Mouse (Mus musculus): ENCODE measurements around the gene Zfp710. TPM values are rescaled to one million over a fixed set of nuclear protein-coding genes. Genes with fewer than 3 reads are reported as not detected.
"Not testable (repeated sequence)": the region's sequence is repeated elsewhere in the genome, so short reads cannot be mapped to it uniquely, and the experiment has no call there.

Gene Zfp710
- total RNA-seq, 2 experiments from 2014 or later, result 18.7 to 26.9 TPM

GRCm38 (mm10) chr7:80026118-80026989 is 1.7 kb downstream of the Zfp710 start:
- peak; percentile 67 for DNase-seq

- DNase-seq, result peak; percentile 86
Measured at GRCm38 (mm10) chr7:80026990-80027635, 2.5 kb downstream of the Zfp710 start.

GRCm38 (mm10) chr7:80027636-80028417 is 3.2 kb downstream of the Zfp710 start:
- peak; percentile 59 for DNase-seq

DNA sequence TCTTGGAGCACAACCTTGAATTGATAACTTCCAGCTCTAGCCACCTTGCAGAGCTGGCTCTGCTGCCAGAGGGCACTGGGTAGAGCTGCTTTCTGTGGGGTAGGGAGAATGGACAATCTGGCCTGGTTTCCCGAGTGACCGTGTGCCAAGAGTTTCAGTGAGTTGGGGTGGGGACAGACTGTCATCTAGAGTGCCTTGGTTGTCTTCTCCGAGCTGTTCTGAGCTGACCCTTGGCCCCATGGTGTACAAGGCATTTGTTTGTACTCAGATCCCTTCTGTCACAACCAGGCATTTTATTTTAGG is 3.8 kb downstream of the Zfp710 start:
- DNase-seq, result peak; percentile 66

- DNase-seq, result no peak
Measured at GRCm38 (mm10) chr7:80030009-80030408, 5.4 kb downstream of the Zfp710 start.

DNA sequence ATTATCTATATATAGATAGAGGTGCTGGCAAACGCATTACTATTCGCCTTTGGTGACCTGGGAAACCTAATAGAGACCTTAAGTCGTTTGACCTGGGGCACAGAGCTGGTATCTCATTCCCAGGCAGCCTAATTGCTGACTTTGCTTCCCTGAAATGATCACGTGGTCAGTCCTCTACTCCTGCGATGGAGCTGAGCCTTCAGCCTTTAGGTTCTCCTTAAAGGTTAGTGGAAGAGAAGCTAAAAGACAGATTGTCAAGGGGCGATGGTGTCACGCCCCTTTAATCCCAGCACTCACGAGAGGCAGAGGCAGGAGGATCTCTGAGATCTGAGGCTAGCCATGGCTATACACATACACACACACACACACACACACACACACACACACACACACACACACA is 5.9 kb downstream of the Zfp710 start:
- DNase-seq, result no peak

- no peak for DNase-seq
Measured at GRCm38 (mm10) chr7:80030987-80031386, 6.4 kb downstream of the Zfp710 start.

DNA sequence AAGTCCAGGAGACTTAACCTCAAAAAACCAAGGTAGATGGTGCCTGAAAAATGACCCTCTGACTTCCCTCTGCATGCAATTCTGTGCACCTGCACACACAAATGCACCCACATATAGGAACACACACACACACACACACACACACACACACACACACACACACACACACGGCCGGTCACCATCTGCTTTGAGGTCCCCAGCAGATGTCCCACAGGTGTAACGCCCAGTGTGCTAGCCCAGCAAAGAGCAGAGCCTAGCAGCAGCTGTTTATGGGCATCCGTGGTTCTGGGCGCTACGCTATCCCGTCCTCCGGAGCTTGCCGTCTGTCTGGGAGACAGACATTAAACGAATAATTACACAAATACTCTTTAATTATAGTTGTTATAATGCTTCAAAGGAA is 6.9 kb downstream of the Zfp710 start:
- DNase-seq, result no peak

- DNase-seq, result peak; percentile 73
Measured at GRCm38 (mm10) chr7:80032216-80033052, 7.8 kb downstream of the Zfp710 start.

GRCm38 (mm10) chr7:80033064-80033717 is 8.6 kb downstream of the Zfp710 start:
- DNase-seq, result no peak

DNA sequence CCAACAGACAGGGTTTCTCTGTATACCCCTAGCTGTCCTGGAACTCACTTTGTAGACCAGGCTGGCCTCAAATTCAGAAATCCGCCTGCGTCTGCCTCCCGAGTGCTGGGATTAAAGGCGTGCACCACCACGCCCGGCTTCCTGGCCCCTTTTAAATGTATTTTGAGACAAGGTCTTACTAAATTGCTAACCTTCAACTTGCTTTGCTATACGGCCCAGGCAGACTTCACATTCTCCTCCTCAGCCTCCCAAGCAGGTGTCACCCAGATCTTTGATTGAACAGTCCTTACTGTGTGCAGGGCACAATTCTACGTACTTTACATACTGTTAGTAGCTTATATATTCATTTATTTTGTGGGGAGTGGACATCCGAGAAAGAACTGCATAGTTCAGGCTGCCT is 9.2 kb downstream of the Zfp710 start:
- no peak for DNase-seq

DNA sequence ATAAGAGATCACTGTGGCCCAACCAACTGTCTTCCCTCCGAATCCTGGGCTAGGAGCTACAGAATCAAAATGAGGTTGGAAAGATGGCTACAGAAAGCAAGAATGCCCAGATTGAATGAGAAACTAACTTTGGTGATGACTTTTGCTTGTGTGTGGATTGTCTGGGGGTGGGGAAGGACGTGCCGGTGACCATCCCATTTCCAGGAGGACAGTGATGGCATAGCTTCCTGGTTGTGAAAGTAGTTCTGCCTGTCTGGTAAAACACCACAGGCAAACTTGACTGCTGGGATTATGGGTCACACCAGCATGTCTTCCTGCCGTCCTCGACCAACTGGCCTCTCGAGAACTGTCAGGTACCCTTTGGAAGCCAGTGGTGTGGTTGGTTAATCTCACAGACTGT is 10.5 kb downstream of the Zfp710 start:
- DNase-seq, result no peak

GRCm38 (mm10) chr7:80035748-80036147 is 11.1 kb downstream of the Zfp710 start:
- DNase-seq, result peak; percentile 87

DNA sequence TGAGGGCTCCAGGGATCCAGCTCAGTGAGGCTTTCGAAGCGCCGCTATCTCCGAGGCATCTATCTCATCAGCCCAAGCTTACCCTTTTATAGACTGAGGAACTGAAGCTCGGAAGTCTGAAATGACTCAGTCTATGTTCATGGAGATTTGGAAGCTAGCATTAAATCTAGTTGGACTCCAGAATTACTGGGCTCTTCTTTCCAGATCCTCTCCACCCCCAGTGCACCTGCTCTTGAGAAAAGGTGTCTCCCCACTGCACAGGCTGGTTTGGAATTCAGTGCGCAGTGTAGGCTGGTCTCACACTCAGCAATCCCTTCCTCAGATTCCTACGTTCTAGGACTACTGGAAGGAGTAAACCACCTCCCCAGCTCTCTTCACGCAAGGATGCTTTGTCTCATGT is 15.1 kb downstream of the Zfp710 start:
- DNase-seq, result no peak

- DNase-seq, result no peak
Measured at GRCm38 (mm10) chr7:80044170-80044569, 19.6 kb downstream of the Zfp710 start.

DNA sequence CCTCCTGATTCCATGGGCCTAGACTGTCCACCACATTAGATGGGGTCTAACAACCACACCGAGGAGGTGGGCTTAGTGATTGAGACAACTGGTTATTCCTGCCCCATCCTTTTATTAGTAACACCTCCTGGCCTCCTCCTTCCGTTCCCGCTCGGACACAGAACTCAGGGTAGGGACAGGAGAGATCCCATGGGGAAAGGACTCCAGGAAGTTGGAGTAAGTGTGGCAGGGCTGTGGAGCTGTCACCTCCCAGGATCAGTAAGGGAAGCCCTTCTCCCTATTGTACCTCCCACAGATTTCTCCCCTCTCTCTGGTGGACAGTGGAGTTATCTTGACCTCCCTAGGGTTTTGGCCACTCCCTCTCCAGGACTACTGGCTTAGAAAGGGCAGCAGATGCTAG is 22.4 kb downstream of the Zfp710 start:
- no peak for DNase-seq

DNA sequence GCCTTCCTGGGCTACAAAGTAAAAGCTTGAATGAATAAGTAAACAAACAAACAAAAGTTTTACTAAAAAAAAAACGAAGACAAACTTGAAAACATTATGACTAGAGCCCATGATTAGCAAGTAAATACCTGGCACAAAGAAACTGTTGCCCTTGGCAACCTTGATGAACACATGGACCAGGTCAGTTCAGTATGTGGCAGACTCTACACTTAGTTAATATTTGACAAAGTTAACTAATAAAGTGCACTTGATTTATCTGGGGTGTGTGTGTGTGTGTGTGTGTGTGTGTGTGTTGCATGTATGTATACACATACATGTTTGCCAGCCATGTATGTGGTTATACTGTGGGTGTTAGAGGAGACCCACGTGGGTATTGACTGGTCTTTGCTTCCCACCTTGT is 25.1 kb downstream of the Zfp710 start:
- no peak for DNase-seq

DNA sequence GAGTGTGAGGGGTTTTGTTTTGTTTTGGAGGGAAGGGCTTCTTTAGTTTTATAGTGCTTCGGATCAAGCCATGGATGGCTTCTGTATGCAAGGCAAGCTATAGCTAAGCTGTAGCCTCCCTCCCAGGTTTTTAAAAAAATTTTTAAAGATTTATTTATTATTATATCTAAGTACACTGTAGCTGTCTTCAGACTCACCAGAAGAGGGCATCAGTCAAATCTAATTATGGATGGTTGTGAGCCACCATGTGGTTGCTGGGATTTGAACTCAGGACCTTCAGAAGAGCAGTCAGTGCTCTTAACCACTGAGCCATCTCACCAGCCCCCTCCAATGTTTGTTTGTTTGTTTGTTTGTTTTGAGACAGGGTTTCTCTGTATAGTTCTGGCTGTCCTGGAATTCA is 25.8 kb downstream of the Zfp710 start:
- not testable (repeated sequence) for DNase-seq

GRCm38 (mm10) chr7:80051835-80052234 is 27.2 kb downstream of the Zfp710 start:
- DNase-seq, result no peak

DNA sequence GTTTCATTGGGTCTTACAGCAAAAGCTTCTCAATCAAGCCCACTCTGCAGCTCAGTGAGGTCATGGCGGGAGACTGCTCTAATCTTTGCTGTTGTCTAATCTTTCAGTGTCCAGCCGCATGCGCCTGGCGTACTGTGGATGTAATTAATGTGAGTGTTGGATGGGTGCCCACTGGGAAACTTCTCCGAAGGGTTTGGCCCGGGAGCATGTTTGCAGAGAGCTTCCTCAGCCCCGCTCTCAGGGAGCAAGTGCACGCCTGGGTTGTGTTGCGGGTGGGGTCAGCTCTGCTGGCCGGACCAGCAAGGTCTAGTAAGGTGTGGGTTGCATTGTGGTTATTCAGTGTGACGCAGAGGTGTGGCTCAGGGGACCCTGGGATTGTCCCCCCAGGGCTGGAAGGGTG is 27.6 kb downstream of the Zfp710 start:
- peak; percentile 85 for DNase-seq

- no peak for DNase-seq
Measured at GRCm38 (mm10) chr7:80053147-80053546, 28.5 kb downstream of the Zfp710 start.

GRCm38 (mm10) chr7:80055781-80056180 is 31.2 kb downstream of the Zfp710 start:
- no peak for DNase-seq
